Mouse (Mus musculus) brown adipose tissue, adult 24 weeks (tissue): Measurements from ENCODE around the gene Cdr2. TPM values are rescaled to one million over a fixed set of nuclear protein-coding genes. Genes with fewer than 3 reads are reported as not detected.
"Not testable (repeated sequence)": the region's sequence is repeated elsewhere in the genome, so short reads cannot be mapped to it uniquely, and the experiment has no call there.

Experiments
- H3K27ac ChIP-seq: fragments of 200-500 bp; replicated peaks from 2 replicates; pipeline ENCODE4 v1.5.1; 2012; ENCODE audit warnings: low read depth, mild to moderate bottlenecking, low read length
- H3K4me1 ChIP-seq: fragments of 200-500 bp; 2 replicates; pipeline ENCODE4 v1.6.1; 2012; ENCODE audit warnings: low read length, mixed read lengths; ENCODE audit not compliant: control insufficient read depth, insufficient read depth, insufficient read length
- H3K4me3 ChIP-seq: fragments of 200-500 bp; 2 replicates; pipeline ENCODE4 v1.5.1; 2012; ENCODE audit warnings: low read depth, mild to moderate bottlenecking, low read length, moderate library complexity; ENCODE audit not compliant: insufficient read depth
- polyA plus RNA-seq: library from polyadenylated mRNA; stranded (reverse); fragments of >200 nt; gene quantifications from 2 replicates; pipeline ENCODE4 v1.2.4, GENCODE M21; 2012; ENCODE audit not compliant: missing spikeins, insufficient read depth, insufficient read length

Cdr2 gene
- polyA plus RNA-seq, 1 experiment = 6.5 TPM

DNA sequence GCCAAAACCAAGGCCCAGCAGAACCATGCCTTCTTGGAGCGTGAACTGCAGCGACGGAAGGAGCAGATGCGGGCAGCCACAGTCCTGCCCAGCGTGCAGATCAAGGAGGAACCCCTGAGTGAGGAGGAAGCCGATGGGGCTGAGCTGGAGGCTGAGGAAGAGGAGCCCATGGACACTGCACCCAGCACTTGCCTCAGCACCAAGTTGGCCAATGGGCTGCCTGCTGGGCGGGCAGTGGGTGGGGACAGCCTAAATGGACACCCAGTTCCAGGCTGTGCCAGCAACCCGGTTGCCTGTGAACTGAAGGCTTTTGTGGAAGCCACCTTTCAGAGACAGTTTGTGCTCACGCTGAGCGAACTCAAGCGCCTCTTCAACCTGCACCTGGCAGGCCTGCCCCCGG is 41.8 kb downstream of the Cdr2 start:
- no peak overlapping the region for H3K27ac ChIP-seq
- H3K4me1 ChIP-seq = no peaks in the 10 kb centered on the region
- H3K4me3 ChIP-seq = no peak overlapping the region

DNA sequence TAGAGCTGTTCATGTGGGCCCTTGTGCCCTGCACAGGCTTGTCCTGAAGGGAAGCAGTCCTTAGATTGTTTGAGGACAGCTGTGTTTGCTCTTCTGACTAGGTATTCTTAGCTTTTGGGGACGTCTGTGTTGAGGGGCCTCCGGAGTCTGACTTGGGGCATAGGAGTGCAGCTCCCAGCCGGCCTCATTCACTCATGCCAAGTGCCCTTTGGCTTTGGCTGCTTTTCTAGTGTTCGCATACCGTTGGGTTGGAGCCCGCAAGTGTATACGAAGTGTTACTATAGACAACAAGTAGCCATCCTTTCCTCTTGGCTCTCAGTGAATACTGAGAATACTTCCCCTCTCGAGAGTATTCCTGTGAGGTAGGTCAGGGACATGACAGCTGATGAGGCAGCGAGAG is 43.9 kb downstream of the Cdr2 start:
- Histone ChIP-seq H3K4me3 (no peak overlapping the region), H3K4me1 (no peaks in the 10 kb centered on the region), H3K27ac (no peak overlapping the region)

DNA sequence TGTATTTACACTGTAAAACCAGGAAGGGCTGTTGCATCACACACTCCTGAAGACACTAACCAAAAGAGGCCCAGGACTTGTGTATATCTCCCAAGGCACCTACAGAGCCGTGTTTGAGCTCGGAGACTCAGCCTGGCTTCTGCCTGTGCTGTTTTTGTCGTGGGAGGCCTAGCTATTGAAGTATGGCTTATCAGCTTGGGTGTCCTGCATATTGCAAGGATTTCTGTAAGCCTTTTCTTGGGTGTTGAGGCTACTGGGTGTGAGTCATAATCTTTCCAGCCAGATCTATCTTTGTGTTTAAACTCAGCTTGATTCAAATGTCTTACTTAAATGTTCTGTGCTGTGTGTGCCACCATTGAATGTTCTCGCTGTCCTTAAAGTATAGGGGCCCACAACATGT is 45.6 kb downstream of the Cdr2 start:
- Histone ChIP-seq H3K27ac (no peak overlapping the region), H3K4me1 (no peaks in the 10 kb centered on the region), H3K4me3 (no peak overlapping the region)

DNA sequence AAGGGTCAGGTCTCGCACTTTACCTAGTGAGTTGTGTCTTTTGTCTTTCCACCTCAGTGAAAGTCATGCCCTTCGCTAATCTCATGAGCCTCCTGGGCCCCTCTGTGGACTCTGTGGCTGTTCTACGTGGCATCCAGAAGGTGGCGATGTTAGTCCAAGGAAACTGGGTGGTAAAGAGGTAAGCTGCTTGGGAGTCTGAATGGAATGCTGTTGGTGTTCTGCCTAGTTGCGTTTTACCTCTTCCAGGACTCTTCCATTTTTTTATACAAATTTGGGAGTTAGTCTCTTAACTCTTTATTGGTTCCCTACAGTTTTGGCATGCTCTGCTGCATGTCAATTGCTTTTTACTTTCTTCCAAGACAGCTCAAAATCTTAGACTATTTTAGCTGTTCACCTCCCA is 47.4 kb downstream of the Cdr2 start:
- Histone ChIP-seq H3K4me3 (no peak overlapping the region), H3K27ac (no peak overlapping the region), H3K4me1 (no peaks in the 10 kb centered on the region)

DNA sequence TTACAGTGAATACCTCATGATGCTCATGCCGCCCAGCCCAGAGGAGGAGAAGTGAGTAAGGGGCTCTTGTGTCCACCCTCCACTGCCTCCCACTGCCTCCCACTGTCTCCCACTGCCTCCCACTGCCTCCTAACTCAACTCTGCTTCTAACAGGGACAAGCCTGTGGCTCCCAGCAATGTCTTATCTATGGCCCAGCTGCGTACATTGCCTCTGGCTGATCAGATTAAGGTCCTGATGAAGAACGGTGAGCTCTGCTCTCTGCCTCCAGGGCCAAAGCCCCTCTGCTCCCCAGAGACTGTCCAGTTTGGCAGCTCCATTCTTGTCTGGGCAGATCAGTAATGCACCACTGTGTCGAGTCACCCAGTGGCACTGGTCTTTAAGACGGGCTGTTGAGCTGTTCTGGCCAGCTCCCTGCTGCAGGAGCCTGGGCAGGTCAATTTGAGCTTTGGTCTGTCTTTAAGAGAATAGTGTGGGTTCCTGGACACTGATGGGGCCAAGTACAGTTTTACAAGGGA is 48.4 kb downstream of the Cdr2 start:
- Histone ChIP-seq H3K4me3 (no peak overlapping the region), H3K27ac (no peak overlapping the region), H3K4me1 (no peaks in the 10 kb centered on the region)

DNA sequence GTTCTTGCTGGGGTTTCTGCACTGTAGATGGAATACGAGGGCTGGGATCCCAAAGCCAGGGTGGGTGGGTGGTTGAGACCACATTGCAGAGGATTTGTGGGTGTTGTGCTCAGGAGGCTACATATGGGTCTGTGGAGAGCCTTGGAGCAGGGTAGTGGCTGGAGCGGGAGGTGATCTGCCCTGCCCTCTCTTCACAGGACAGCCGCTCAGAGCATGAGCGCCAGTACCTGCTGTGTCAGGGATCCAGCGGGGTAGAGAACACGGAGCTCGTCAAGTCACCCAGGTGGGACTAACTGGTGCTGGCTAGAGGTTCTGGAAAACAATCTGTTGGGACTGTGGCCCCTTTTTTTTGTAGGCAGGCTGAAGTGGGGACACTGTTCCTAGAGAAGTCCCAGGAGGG is 49.0 kb downstream of the Cdr2 start:
- Histone ChIP-seq H3K4me1 (no peaks in the 10 kb centered on the region), H3K27ac (no peak overlapping the region), H3K4me3 (no peak overlapping the region)

DNA sequence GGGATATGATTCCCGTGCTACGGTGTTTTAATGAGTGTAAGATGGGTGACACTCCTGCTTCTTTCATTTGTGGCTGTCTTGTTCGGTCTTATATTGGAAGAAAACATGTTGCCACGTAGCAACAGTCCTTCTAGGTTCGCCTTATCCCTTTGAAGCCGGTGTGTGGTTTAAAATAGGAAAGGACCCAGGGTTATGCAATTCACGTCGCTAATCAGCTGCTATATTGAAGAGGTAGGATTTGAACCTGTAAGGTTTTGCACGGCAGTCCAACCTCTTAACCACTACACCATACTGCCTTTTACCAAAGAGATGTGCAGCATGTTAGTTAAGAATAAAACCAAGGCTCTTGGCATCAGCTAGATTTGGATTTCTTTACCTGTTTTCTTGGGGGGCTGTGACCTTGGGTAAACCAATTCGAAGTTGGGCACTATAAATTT is 63.6 kb downstream of the Cdr2 start:
- Histone ChIP-seq H3K27ac (peak overlapping the region; percentile 43; the same call in 1 of the 2 replicates), H3K4me3 (peak overlapping the region; percentile 93), H3K4me1 (no peaks in the 10 kb centered on the region)

DNA sequence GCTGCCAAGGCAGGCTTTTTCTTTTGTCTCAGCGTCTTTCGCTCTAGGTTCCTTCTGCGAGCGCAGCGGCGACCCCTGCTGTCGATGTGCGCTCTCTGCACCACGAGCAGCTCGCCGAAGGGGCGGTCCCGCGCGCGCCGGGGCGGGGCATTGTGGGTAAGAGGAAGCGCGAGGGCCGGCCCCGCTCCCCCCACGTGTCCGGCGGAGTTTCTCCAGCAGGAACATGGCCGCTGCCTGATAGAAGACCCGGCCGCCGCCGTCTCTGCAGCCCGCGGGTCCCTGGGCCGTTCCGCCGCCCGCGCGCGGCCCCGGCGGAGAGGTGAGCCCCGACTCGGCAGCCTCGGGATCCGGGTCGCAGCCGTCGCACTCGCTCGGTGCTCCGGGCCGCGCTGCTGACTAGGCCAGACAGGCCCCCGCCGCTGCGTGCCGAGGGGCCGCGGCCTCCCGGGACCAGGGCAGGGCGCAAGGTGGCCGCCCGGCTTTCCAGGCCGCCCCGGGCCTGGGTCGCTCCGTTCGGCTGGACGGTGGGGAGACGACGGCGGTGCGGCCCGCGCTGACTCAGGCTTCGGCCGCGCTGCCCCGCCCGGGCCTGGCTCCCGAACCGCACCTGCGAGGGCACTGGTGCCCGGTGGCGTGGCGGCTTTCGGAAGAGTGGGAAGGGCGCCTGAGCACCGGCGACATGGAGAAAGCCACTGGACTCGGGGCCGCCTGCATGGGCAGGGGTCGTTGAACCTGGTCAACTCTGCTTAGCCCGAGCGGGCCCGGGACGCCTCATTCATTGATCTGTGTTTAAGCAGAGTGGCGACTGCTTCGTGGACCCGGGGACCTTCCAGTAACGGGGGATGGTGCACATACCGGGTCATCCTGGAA is 64.3 kb downstream of the Cdr2 start, which contains the start of gene Polr3e:
Gene Polr3e, plus strand, starts transcription at position 153 of the 870 bp plus-strand sequence.
- H3K4me1 ChIP-seq = no peaks in the 10 kb centered on the region
- peak within 1 kb of the TSS; percentile 93 for H3K4me3 ChIP-seq
- H3K27ac ChIP-seq = peak within 1 kb of the TSS; percentile 43

DNA sequence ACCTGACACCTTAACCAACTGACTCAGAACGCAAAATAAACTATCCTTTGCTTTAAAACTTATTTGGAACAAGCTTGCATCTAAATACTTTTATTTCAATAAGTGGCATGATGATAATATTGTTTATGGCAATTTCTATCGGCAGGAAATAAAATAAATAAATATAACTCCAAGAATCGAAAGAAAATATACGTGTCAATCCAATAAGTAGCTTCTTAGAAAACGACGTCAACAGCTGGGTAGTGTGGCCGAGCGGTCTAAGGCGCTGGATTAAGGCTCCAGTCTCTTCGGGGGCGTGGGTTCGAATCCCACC is 64.9 kb downstream of the Cdr2 start:
- Histone ChIP-seq H3K4me3 (peak overlapping the region; percentile 29), H3K4me1 (no peaks in the 10 kb centered on the region), H3K27ac (no peak overlapping the region)

DNA sequence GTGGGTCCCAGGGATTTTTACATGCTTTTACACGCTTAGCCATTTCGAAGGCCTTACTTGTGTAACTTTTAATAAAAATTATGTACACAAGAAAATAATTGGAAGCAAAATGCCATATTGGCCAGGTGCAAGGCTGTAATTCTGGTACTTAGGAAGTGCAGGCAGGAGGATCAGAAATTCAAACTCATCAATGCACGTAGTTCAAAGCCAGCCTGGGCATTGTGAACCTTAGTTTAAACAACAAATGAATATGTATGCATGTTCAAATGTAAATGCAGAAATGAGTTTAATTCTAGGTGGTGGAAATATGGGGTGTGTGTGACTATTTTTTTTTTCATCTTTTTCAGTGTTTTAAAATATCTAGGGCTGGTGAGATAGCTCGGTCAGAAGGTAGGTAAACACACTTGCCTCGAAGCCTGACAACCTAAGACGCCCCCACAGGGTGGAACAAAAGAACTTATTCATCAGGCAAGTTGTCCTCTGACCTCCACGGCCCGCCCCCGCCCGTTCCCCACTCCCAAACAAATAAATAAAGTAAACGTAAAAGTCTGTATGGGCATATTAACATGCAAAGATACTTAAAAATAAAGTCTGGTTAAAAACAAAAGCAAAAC is 65.7 kb downstream of the Cdr2 start:
- Histone ChIP-seq H3K4me1 (no peaks in the 10 kb centered on the region), H3K4me3 (no peak overlapping the region), H3K27ac (no peak overlapping the region)

DNA sequence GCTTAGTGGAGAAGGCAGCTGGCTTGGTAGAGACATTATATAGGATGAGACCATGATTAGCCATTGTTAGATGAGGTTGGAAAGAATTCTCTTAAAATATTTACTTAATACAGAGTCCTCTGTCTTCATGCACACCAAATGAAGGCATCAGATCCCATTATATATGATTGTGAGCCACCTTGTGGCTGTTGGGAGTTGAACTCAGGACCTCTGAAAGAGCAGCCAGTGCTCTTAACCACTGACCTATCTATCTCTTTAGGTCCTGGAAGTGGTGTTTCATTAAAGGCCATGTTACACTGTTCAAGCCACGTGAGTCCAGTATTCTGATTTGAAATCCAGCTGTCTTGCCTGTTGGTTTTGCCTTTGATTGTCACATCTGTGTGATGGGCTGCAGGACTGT is 68.8 kb downstream of the Cdr2 start:
- Histone ChIP-seq H3K4me3 (no peak overlapping the region), H3K27ac (no peak overlapping the region), H3K4me1 (no peaks in the 10 kb centered on the region)

DNA sequence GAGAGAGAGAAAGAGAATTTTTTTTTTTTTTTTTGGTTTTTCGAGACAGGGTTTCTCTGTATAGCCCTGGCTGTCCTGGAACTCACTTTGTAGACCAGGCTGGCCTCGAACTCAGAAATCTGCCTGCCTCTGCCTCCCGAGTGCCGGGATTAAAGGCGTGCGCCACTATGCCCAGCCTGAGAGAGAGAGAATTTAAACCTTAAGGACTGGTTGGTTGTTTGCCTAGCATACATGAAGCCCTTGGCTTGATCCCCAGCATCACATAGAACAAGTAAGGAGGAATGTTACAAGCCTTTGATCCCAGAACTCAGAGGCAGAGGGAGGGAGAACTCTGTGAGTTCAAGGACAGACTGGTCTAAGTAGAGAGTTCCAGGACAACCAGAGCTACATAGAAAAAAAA is 70.8 kb downstream of the Cdr2 start:
- not testable (repeated sequence) for H3K27ac ChIP-seq, H3K4me1 ChIP-seq, H3K4me3 ChIP-seq

DNA sequence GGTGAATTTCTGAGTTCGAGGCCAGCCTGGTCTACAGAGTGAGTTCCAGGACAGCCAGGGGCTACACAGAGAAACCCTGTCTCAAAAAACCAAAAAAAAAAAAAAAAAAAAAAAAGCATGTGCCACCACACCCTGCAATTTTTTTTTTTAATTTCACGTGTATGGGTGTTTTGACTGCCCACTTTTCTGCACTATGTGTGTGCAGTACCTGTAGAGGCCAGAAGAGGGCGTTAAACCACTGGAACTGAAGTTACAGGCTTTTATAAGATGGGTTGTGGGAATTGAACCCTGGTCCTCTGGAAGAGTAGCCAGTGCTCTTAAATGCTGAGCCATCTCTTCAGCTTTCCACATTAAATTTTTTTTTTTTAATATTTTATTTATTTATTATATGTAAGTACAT is 71.9 kb downstream of the Cdr2 start:
- not testable (repeated sequence) for H3K27ac ChIP-seq, H3K4me1 ChIP-seq, H3K4me3 ChIP-seq
